Mouse (Mus musculus) hindbrain, embryonic 10.5 days (tissue): ENCODE data around the gene Gm8439. TPM values are rescaled to one million over a fixed set of nuclear protein-coding genes. Genes with fewer than 3 reads are reported as not detected.

Experiments
- DNase-seq: peaks from one replicate; pipeline ENCODE4 v3.0.0-alpha.2; 2017; ENCODE audit warnings: low spot score
- H3K27ac ChIP-seq: fragments of 300-500 bp; sonication (generic); 2 replicates; pipeline ENCODE4 v1.5.1; 2016; ENCODE audit warnings: mild to moderate bottlenecking, moderate library complexity
- H3K27me3 ChIP-seq: fragments of 300-500 bp; sonication (generic); 2 replicates; pipeline ENCODE4 v1.6.1; 2016; ENCODE audit warnings: mild to moderate bottlenecking; ENCODE audit not compliant: poor library complexity, insufficient read depth, severe bottlenecking
- H3K36me3 ChIP-seq: fragments of 300-500 bp; sonication (generic); 2 replicates; pipeline ENCODE4 v1.6.1; 2016; ENCODE audit warnings: mild to moderate bottlenecking, moderate library complexity
- H3K4me1 ChIP-seq: fragments of 300-500 bp; sonication (generic); replicated peaks from 2 replicates; pipeline ENCODE4 v1.6.1; 2016; ENCODE audit warnings: mild to moderate bottlenecking
- H3K4me3 ChIP-seq: fragments of 300-500 bp; sonication (generic); 2 replicates; pipeline ENCODE4 v1.5.1; 2016; ENCODE audit warnings: mild to moderate bottlenecking, moderate library complexity
- H3K9me3 ChIP-seq: fragments of 300-500 bp; sonication (generic); 2 replicates; pipeline ENCODE4 v1.6.1; 2016; ENCODE audit warnings: mild to moderate bottlenecking, moderate library complexity
- WGBS: fragments of 180-500 bp; shearing (Covaris S2); methylation state at CpG from one replicate; pipeline ENCODE4 v1.1.7; 2016; 5-methylcytosine and 5-hydroxymethylcytosine counted together
- polyA plus RNA-seq: library from polyadenylated mRNA; unstranded; fragments of >200 nt; fragmentation: Nextera tagmentation; extraction: Ambion mirVana; gene quantifications from 2 replicates; pipeline ENCODE4 v1.2.1, GENCODE M21; 2016

Gm8439 gene
- not detected in 2 replicates for polyA plus RNA-seq

GRCm38 (mm10) chr4:120588445-120588844 lies at the start of gene Gm8439:
Gm8439 (plus strand) TSS chr4:120588745.
- WGBS, result 25% methylated on average over 4 of the region's 4 CpGs

GRCm38 (mm10) chr4:120544896-120545295 lies 43.6 kb upstream of the Gm8439 start:
- Histone ChIP-seq H3K9me3 (no peaks in the 10 kb centered on the region), H3K4me1 (no peaks in the 10 kb centered on the region), H3K27ac (no peak overlapping the region), H3K27me3 (no peaks in the 10 kb centered on the region), H3K36me3 (peaks cover 100% of the 10 kb centered on the region), H3K4me3 (no peak overlapping the region)
- 78% methylated on average over 1 of the region's 1 CpGs for WGBS
- DNase-seq, result no peak

More at GRCm38 (mm10) chr4:120588445-120588844, at the start of gene Gm8439:
- Histone ChIP-seq H3K4me1 (peaks cover 23% of the 10 kb centered on the region; the same call in 1 of the 2 replicates), H3K27me3 (peaks cover 23% of the 10 kb centered on the region), H3K36me3 (no peaks in the 10 kb centered on the region), H3K9me3 (no peaks in the 10 kb centered on the region), H3K27ac (peak within 1 kb of the TSS; percentile 29; the same call in 1 of the 2 replicates), H3K4me3 (no peak within 1 kb of the TSS)
- no peak for DNase-seq

GRCm38 (mm10) chr4:120556592-120556991 lies 32.0 kb upstream of the Gm8439 start:
- Histone ChIP-seq H3K27ac (no peak overlapping the region), H3K4me3 (no peak overlapping the region), H3K36me3 (peaks cover 98% of the 10 kb centered on the region), H3K4me1 (no peaks in the 10 kb centered on the region), H3K9me3 (no peaks in the 10 kb centered on the region), H3K27me3 (no peaks in the 10 kb centered on the region)
- DNase-seq, result no peak
- WGBS, result 95% methylated on average over 6 of the region's 6 CpGs

- Histone ChIP-seq H3K27ac (no peak overlapping the region), H3K4me3 (no peak overlapping the region), H3K4me1 (peaks cover 23% of the 10 kb centered on the region), H3K27me3 (no peaks in the 10 kb centered on the region), H3K9me3 (no peaks in the 10 kb centered on the region), H3K36me3 (peaks cover 70% of the 10 kb centered on the region)
- no peak for DNase-seq
- 95% methylated on average over 2 of the region's 2 CpGs for WGBS
Measured at GRCm38 (mm10) chr4:120565726-120566125, 22.8 kb upstream of the Gm8439 start.

GRCm38 (mm10) chr4:120568005-120568404 lies 20.5 kb upstream of the Gm8439 start:
- H3K36me3 ChIP-seq, result peaks cover 47% of the 10 kb centered on the region
- H3K27me3 ChIP-seq, result no peaks in the 10 kb centered on the region
- H3K4me1 ChIP-seq, result peaks cover 27% of the 10 kb centered on the region
- DNase-seq, result no peak
- peak overlapping the region; percentile 83 for H3K4me3 ChIP-seq
- 70% methylated on average over 5 of the region's 5 CpGs for whole genome bisulfite sequencing
- H3K27ac ChIP-seq, result no peak overlapping the region
- no peaks in the 10 kb centered on the region for H3K9me3 ChIP-seq

- Histone ChIP-seq H3K9me3 (no peaks in the 10 kb centered on the region), H3K36me3 (peaks cover 37% of the 10 kb centered on the region), H3K27ac (peak overlapping the region; percentile 99), H3K4me3 (peak overlapping the region; percentile 83), H3K27me3 (no peaks in the 10 kb centered on the region), H3K4me1 (peaks cover 27% of the 10 kb centered on the region)
- 10% methylated on average over 4 of the region's 4 CpGs for WGBS
- DNase-seq, result no peak
Measured at GRCm38 (mm10) chr4:120569025-120569424, 19.5 kb upstream of the Gm8439 start.

- DNase-seq, result peak; percentile 99
- WGBS, result under 1% methylated on average over 97 of the region's 97 CpGs
- H3K4me3 ChIP-seq, result peak within 1 kb of the TSS; percentile 83
- H3K4me1 ChIP-seq, result peaks cover 27% of the 10 kb centered on the region
- no peaks in the 10 kb centered on the region for H3K9me3 ChIP-seq
- H3K27me3 ChIP-seq, result no peaks in the 10 kb centered on the region
- H3K36me3 ChIP-seq, result peaks cover 29% of the 10 kb centered on the region
- peak within 1 kb of the TSS; percentile 99 for H3K27ac ChIP-seq
Measured at GRCm38 (mm10) chr4:120569486-120570437, 18.8 kb upstream of the Gm8439 start, which contains the start of gene Ctps. Ctps (minus strand) TSS chr4:120570276.

- WGBS, result 2% methylated on average over 27 of the region's 27 CpGs
- Histone ChIP-seq H3K36me3 (peaks cover 21% of the 10 kb centered on the region), H3K27ac (peak overlapping the region; percentile 99), H3K4me3 (peak overlapping the region; percentile 83), H3K4me1 (peaks cover 27% of the 10 kb centered on the region), H3K27me3 (no peaks in the 10 kb centered on the region), H3K9me3 (no peaks in the 10 kb centered on the region)
- DNase-seq, result no peak
Measured at GRCm38 (mm10) chr4:120570438-120571069, 18.0 kb upstream of the Gm8439 start.

- Histone ChIP-seq H3K9me3 (no peaks in the 10 kb centered on the region), H3K36me3 (peaks cover 16% of the 10 kb centered on the region), H3K27ac (no peak overlapping the region), H3K27me3 (no peaks in the 10 kb centered on the region), H3K4me3 (peak overlapping the region; percentile 83; the same call in 1 of the 2 replicates), H3K4me1 (peaks cover 27% of the 10 kb centered on the region)
- WGBS, result 81% methylated on average over 3 of the region's 3 CpGs
- no peak for DNase-seq
Measured at GRCm38 (mm10) chr4:120571070-120571464, 17.5 kb upstream of the Gm8439 start.

- WGBS, result 84% methylated on average over 3 of the region's 3 CpGs
- H3K27me3 ChIP-seq, result no peaks in the 10 kb centered on the region
- no peak for DNase-seq
- peaks cover 27% of the 10 kb centered on the region for H3K4me1 ChIP-seq
- no peaks in the 10 kb centered on the region for H3K9me3 ChIP-seq
- H3K27ac ChIP-seq, result no peak overlapping the region
- H3K36me3 ChIP-seq, result peaks cover 10% of the 10 kb centered on the region; the same call in 1 of the 2 replicates
- no peak overlapping the region for H3K4me3 ChIP-seq
Measured at GRCm38 (mm10) chr4:120571691-120572090, 16.9 kb upstream of the Gm8439 start.

- no peak overlapping the region for H3K4me3 ChIP-seq
- H3K36me3 ChIP-seq, result no peaks in the 10 kb centered on the region
- H3K9me3 ChIP-seq, result no peaks in the 10 kb centered on the region
- H3K4me1 ChIP-seq, result peaks cover 23% of the 10 kb centered on the region; the same call in 1 of the 2 replicates
- no peak for DNase-seq
- WGBS, result 82% methylated on average over 5 of the region's 5 CpGs
- no peak overlapping the region for H3K27ac ChIP-seq
- no peaks in the 10 kb centered on the region; the same call in 1 of the 2 replicates for H3K27me3 ChIP-seq
Measured at GRCm38 (mm10) chr4:120580894-120581293, 7.7 kb upstream of the Gm8439 start.

GRCm38 (mm10) chr4:120581711-120582110 lies 6.8 kb upstream of the Gm8439 start:
- DNase-seq, result no peak
- H3K4me1 ChIP-seq, result peaks cover 23% of the 10 kb centered on the region; the same call in 1 of the 2 replicates
- H3K36me3 ChIP-seq, result no peaks in the 10 kb centered on the region
- H3K27me3 ChIP-seq, result no peaks in the 10 kb centered on the region; the same call in 1 of the 2 replicates
- no peaks in the 10 kb centered on the region for H3K9me3 ChIP-seq
- no peak overlapping the region for H3K27ac ChIP-seq
- no peak overlapping the region for H3K4me3 ChIP-seq
- 84% methylated on average over 9 of the region's 9 CpGs for WGBS
